Mouse (Mus musculus) frontal cortex, postnatal 36 days (tissue): Measurements from ENCODE around the gene Gm9736.
"Not testable (repeated sequence)": the region's sequence is repeated elsewhere in the genome, so short reads cannot be mapped to it uniquely, and the experiment has no call there.

Source experiments
- DNase-seq, 2 experiments: peaks; one replicate each; pipeline ENCODE4 v3.0.0; 2022; ENCODE audit warnings: low spot score in 2 of 2

Gm9736 gene

GRCm38 (mm10) chr10:77751254-77751653 lies at the start of gene Gm9736:
Gene Gm9736 (minus strand): TSS chr10:77751354.
- DNase-seq = not testable (repeated sequence)

- no peak for DNase-seq
These were observed 47.9 kb upstream of the Gm9736 start, which contains the start of gene Gm19668 for GRCm38 (mm10) chr10:77798921-77799508. Gene Gm19668 (minus strand): TSS chr10:77799133.

DNA sequence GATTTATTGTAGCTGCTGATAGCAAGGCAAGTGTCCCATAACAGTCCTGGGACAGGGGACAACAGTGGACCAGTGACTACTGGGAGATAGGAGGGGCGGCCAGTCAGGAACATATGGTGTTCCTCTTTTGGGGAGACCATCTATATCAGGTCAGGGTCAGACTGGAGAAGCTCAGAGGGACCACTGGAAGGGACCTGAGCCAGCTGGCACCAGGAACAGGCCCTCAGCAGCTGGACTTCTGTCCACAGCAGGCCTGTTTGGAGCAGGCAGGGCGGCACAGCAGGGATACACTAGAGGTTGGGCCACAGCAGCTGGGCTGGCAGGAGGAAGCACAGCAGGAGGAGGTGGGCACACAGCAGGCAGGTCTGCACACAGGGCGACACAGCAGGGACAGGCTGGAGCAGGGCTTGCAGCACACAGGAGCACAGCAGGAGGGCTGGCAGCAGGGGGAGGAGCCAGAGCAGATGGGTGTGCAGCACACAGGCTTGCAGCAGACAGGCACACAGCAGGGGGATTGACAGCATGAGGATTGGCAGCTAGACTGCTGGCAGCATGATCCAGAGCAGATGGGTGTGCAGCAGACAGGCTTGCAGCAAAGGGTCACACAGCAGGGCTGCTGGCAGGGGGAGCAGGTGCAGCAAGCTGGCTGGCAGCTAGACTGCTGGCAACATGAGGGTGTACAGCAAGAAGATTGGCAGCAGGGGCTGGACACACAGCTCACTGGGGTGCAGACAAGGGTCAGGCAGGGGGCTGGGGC lies 47.2 kb upstream of the Gm9736 start:
- not testable (repeated sequence) for DNase-seq

DNA sequence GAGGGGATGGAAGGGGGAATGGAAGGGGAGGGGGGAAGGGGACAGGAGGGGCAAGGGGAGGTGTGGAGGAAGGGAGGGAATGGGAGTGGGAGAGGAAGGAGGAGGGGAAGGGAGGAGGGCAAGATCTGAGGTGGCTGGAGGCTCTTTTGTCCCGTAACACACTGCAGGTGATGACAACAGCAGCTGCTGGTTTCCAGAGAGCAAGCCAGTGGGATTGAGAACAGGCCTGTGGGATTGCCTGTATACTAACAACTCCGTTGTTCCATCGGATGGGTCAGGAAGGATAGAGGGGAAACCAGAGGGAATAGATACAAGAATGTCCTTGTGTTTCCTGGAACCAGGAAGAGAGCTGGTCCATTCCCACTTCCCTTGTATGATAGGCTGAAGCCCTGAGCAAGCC lies 46.5 kb upstream of the Gm9736 start:
- no peak for DNase-seq

DNA sequence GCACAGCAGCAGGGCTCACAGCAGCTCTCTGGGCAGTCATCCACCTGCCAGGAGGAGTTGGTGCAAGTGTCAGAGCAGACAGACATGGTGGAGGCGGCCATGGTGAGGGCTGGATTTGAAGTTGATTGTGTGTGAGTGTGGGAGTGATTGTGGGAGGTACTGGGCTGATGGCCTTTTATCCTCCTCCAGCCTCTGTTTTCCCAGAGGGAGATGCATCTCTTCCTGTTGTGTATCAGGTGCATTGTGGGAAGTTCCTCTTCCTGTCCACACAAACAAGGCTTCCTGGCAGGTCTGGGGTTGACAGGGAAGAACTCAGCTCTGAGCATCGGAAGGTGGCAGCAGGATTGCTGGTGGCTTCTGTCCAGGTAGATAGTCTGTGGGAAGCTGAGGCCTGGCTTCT lies 43.8 kb upstream of the Gm9736 start, which contains the start of gene Gm9639:
Gm9639 (minus strand) TSS at position 101 of the 400 bp plus-strand sequence.
- no peak for DNase-seq

- DNase-seq = no peak
These were observed 37.5 kb upstream of the Gm9736 start for GRCm38 (mm10) chr10:77788621-77789020.

GRCm38 (mm10) chr10:77787876-77788275 lies 36.7 kb upstream of the Gm9736 start, which contains the start of gene Gm7137:
Gene Gm7137 (minus strand): TSS chr10:77788200.
- peak in 1 of 2 experiments; percentile 21 for DNase-seq

DNA sequence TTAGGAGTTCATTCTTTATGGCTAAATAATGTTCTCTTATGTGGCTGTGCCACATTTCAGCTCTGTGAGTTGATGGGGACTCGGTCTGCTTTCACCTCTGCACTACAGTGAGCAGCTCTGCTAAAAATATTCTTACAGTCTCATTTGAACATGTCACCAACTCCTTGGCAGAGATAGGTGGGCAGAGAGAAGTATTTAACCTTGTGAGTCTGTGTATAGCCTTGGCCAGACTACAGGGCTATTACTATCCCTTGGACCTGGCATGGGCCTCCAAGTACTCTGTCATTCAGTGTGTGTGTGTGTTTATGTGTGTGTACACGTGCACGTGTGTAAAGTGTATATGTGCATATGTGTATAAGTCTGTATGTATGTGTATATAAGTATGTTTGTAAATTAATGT lies 32.2 kb upstream of the Gm9736 start:
- DNase-seq = not testable (repeated sequence)

DNA sequence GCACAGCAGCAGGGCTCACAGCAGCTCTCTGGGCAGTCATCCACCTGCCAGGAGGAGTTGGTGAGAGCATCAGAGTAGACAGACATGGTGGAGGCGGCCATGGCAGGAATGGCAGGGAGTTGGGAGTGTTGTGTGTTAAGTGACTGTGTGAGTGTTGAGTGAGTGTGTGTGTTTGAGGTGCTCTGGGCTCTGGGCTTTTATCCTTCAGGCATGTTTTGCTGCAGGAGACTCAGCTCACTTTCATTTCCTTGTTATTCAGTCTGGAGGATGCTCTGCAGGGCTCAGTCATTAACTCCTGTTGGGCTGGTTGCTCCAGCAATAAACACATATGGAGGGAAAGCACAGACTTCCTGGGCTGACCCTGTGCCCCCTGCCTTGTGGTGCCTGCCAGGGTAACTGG lies 31.3 kb upstream of the Gm9736 start, which contains the start of gene Gm3250:
Gm3250 (minus strand) TSS at position 101 of the 400 bp plus-strand sequence.
- DNase-seq = not testable (repeated sequence)

DNA sequence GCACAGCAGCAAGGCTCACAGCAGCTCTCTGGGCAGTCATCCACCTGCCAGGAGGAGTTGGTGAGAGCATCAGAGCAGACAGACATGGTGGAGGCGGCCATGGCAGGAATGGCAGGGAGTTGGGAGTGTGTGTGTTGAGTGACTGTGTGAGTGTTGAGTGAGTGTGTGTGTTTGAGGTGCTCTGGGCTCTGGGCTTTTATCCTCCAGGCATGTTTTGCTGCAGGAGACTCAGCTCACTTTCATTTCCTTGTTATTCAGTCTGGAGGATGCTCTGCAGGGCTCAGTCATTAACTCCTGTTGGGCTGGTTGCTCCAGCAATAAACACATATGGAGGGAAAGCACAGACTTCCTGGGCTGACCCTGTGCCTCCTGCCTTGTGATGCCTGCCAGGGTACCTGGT lies 25.7 kb upstream of the Gm9736 start, which contains the start of gene Gm7138:
Gm7138 (minus strand) TSS at position 101 of the 400 bp plus-strand sequence.
- DNase-seq = not testable (repeated sequence)

DNA sequence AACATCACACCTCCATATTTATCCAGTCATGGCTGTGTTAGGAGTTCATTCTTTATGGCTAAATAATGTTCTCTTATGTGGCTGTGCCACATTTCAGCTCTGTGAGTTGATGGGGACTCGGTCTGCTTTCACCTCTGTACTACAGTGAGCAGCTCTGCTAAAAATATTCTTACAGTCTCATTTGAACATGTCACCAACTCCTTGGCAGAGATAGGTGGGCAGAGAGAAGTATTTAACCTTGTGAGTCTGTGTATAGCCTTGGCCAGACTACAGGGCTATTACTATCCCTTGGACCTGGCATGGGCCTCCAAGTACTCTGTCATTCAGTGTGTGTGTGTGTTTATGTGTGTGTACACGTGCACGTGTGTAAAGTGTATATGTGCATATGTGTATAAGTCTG lies 21.0 kb upstream of the Gm9736 start:
- not testable (repeated sequence) for DNase-seq

- not testable (repeated sequence) for DNase-seq
These were observed 20.1 kb upstream of the Gm9736 start, which contains the start of gene Gm3238 for GRCm38 (mm10) chr10:77771225-77771624. Gene Gm3238 (minus strand): TSS chr10:77771325.

DNA sequence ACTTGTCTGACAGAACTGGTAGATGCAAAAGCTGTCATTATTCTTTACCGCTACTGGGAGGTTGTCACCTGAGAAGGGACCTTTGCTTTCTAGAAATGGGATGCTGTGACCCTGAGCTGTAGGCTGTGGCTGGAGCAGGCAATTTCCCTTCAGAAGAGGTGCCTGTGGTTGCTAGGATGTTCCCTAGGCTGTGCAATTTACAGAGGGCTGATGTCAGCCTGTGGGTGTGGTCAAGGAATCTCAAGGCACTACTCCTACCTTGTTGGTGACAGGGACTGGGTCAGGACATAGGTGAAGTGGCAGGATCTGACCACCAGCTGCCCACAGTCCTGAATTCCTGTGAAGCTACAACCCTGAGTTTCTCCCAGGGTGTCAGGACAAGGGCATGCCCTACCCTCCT lies 18.6 kb upstream of the Gm9736 start:
- DNase-seq = no peak

DNA sequence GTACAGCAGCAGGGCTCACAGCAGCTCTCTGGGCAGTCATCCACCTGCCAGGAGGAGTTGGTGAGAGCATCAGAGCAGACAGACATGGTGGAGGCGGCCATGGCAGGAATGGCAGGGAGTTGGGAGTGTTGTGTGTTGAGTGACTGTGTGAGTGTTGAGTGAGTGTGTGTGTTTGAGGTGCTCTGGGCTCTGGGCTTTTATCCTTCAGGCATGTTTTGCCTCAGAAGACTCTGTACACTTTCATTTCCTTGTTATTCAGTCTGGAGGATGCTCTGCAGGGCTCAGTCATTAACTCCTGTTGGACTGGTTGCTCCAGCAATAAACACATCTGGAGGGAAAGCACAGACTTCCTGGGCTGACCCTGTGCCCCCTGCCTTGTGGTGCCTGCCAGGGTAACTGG lies 8.4 kb upstream of the Gm9736 start, which contains the start of gene Gm3233:
Gm3233 (minus strand) TSS at position 101 of the 400 bp plus-strand sequence.
- DNase-seq = not testable (repeated sequence)

GRCm38 (mm10) chr10:77753448-77753847 lies 2.3 kb upstream of the Gm9736 start:
- DNase-seq = no peak

GRCm38 (mm10) chr10:77752312-77752711 lies 1.2 kb upstream of the Gm9736 start:
- not testable (repeated sequence) for DNase-seq

- DNase-seq = not testable (repeated sequence)
These were observed 468 bp downstream of the Gm9736 start for GRCm38 (mm10) chr10:77750686-77751085.

GRCm38 (mm10) chr10:77741924-77742688 lies 9.0 kb downstream of the Gm9736 start, which contains the start of gene Gm18596:
Gene Gm18596 (minus strand): TSS chr10:77742638.
- DNase-seq = not testable (repeated sequence)

- DNase-seq = no peak
These were observed 12.2 kb downstream of the Gm9736 start for GRCm38 (mm10) chr10:77738929-77739328.

- no peak for DNase-seq
These were observed 15.2 kb downstream of the Gm9736 start for GRCm38 (mm10) chr10:77735928-77736327.

DNA sequence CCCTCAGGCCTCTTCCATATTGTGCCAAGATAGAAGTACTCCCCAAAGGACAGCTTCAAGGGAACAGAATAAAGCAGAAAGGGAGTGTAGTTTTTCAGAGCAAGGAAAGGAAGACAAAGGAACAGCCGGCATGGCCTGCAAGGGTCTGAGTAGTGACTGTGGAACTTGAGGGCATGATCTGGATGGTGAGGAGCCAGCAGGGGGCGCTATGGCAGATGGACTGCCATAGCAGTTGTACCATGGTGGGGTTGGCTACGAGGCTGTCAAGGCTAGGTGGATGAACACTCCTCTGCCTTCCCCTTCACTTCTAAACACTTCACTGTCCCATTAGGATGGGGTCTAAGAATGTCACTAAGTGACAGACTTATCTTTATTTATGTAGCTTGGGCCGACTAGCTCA lies 21.9 kb downstream of the Gm9736 start:
- no peak for DNase-seq

DNA sequence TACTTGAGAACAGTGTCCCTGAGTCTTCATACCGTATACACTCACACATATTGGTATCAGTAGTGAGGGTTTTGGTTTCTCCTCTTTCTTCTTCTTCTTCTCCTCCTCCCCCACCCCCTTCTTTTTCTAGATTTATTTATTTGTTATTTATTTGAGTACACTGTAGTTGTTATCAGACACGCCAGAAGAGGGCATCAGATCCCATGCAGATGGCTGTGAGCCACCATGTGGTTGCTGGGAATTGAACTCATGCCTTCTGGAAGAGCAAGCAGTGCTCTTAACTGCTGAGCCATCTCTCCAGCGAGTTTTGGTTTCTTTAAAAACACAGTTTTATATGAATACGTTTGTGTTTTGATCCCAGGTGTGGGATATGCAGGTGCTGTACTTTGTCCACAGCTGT lies 22.9 kb downstream of the Gm9736 start:
- DNase-seq = no peak
